Mouse (Mus musculus): ENCODE measurements around the gene Dgkq. TPM values are rescaled to one million over a fixed set of nuclear protein-coding genes. Genes with fewer than 3 reads are reported as not detected.
"Not testable (repeated sequence)": the region's sequence is repeated elsewhere in the genome, so short reads cannot be mapped to it uniquely, and the experiment has no call there.

Dgkq gene
- polyA plus RNA-seq, 1 experiment from 2014 or later: 14.6 TPM

GRCm38 (mm10) chr5:108650341-108650740, 19.1 kb downstream of the Dgkq start:
- Histone ChIP-seq H3K27ac (ENCODE audit: low read length) (no peak overlapping the region), H3K9ac (replicated peaks; ENCODE audit: low read length) (no peak overlapping the region), H3K27me3 (ENCODE audit: insufficient read depth, low read length) (no peaks in the 10 kb centered on the region), H3K4me3 (ENCODE audit: low read length) (no peak overlapping the region), H3K4me2 (replicated peaks; ENCODE audit: low read depth, low read length) (no peak overlapping the region), H3K4me1 (ENCODE audit: insufficient read depth, low read length) (no peaks in the 10 kb centered on the region), H3K36me3 (ENCODE audit: insufficient read depth, low read length) (peaks cover 55% of the 10 kb centered on the region), H3K9me3 (ENCODE audit: low read length) (no peaks in the 10 kb centered on the region)
- WGBS: 87% methylated on average over 7 of the region's 7 CpGs
- no peak for ATAC-seq (ENCODE audit: low FRiP score, low TSS enrichment)

- Histone ChIP-seq H3K36me3 (ENCODE audit: insufficient read depth, low read length) (peaks cover 51% of the 10 kb centered on the region), H3K27me3 (ENCODE audit: insufficient read depth, low read length) (no peaks in the 10 kb centered on the region), H3K9me3 (ENCODE audit: low read length) (no peaks in the 10 kb centered on the region), H3K9ac (replicated peaks; ENCODE audit: low read length) (no peak overlapping the region), H3K4me2 (replicated peaks; ENCODE audit: low read depth, low read length) (no peak overlapping the region), H3K4me3 (ENCODE audit: low read length) (no peak overlapping the region), H3K4me1 (ENCODE audit: insufficient read depth, low read length) (no peaks in the 10 kb centered on the region), H3K27ac (ENCODE audit: low read length) (no peak overlapping the region)
- WGBS: 90% methylated on average over 11 of the region's 11 CpGs
- ATAC-seq (ENCODE audit: low FRiP score, low TSS enrichment): no peak
Measured at GRCm38 (mm10) chr5:108648937-108649576, 20.4 kb downstream of the Dgkq start.

GRCm38 (mm10) chr5:108647820-108648465, 21.5 kb downstream of the Dgkq start:
- Histone ChIP-seq H3K9ac (replicated peaks; ENCODE audit: low read length) (no peak overlapping the region), H3K4me3 (ENCODE audit: low read length) (no peak overlapping the region), H3K4me1 (ENCODE audit: insufficient read depth, low read length) (no peaks in the 10 kb centered on the region), H3K36me3 (ENCODE audit: insufficient read depth, low read length) (peaks cover 42% of the 10 kb centered on the region), H3K27me3 (ENCODE audit: insufficient read depth, low read length) (no peaks in the 10 kb centered on the region), H3K27ac (ENCODE audit: low read length) (no peak overlapping the region), H3K4me2 (replicated peaks; ENCODE audit: low read depth, low read length) (no peak overlapping the region), H3K9me3 (ENCODE audit: low read length) (no peaks in the 10 kb centered on the region)
- ATAC-seq (ENCODE audit: low FRiP score, low TSS enrichment): no peak
- 95% methylated on average over 2 of the region's 2 CpGs for WGBS

GRCm38 (mm10) chr5:108647311-108647710, 22.2 kb downstream of the Dgkq start:
- H3K9ac ChIP-seq (replicated peaks; ENCODE audit: low read length): no peak overlapping the region
- no peak overlapping the region for H3K4me3 ChIP-seq (ENCODE audit: low read length)
- no peaks in the 10 kb centered on the region for H3K4me1 ChIP-seq (ENCODE audit: insufficient read depth, low read length)
- WGBS: 79% methylated on average over 2 of the region's 2 CpGs
- H3K27ac ChIP-seq (ENCODE audit: low read length): no peak overlapping the region
- peaks cover 37% of the 10 kb centered on the region for H3K36me3 ChIP-seq (ENCODE audit: insufficient read depth, low read length)
- H3K4me2 ChIP-seq (replicated peaks; ENCODE audit: low read depth, low read length): no peak overlapping the region
- no peaks in the 10 kb centered on the region for H3K9me3 ChIP-seq (ENCODE audit: low read length)
- no peak for ATAC-seq (ENCODE audit: low FRiP score, low TSS enrichment)
- no peaks in the 10 kb centered on the region for H3K27me3 ChIP-seq (ENCODE audit: insufficient read depth, low read length)

GRCm38 (mm10) chr5:108646343-108646660, 23.2 kb downstream of the Dgkq start:
- Histone ChIP-seq H3K4me3 (ENCODE audit: low read length) (no peak overlapping the region), H3K36me3 (ENCODE audit: insufficient read depth, low read length) (peaks cover 37% of the 10 kb centered on the region), H3K4me1 (ENCODE audit: insufficient read depth, low read length) (no peaks in the 10 kb centered on the region), H3K27me3 (ENCODE audit: insufficient read depth, low read length) (no peaks in the 10 kb centered on the region), H3K9ac (replicated peaks; ENCODE audit: low read length) (no peak overlapping the region), H3K9me3 (ENCODE audit: low read length) (no peaks in the 10 kb centered on the region), H3K27ac (ENCODE audit: low read length) (no peak overlapping the region), H3K4me2 (replicated peaks; ENCODE audit: low read depth, low read length) (no peak overlapping the region)
- 83% methylated on average over 3 of the region's 3 CpGs for WGBS
- ATAC-seq (ENCODE audit: low FRiP score, low TSS enrichment): no peak

- H3K27me3 ChIP-seq (ENCODE audit: insufficient read depth, low read length): no peaks in the 10 kb centered on the region
- no peak overlapping the region for H3K9ac ChIP-seq (replicated peaks; ENCODE audit: low read length)
- H3K4me3 ChIP-seq (ENCODE audit: low read length): no peak overlapping the region
- H3K9me3 ChIP-seq (ENCODE audit: low read length): no peaks in the 10 kb centered on the region
- H3K4me1 ChIP-seq (ENCODE audit: insufficient read depth, low read length): no peaks in the 10 kb centered on the region
- H3K36me3 ChIP-seq (ENCODE audit: insufficient read depth, low read length): peaks cover 37% of the 10 kb centered on the region
- no peak for ATAC-seq (ENCODE audit: low FRiP score, low TSS enrichment)
- WGBS: 94% methylated on average over 9 of the region's 9 CpGs
- no peak overlapping the region for H3K4me2 ChIP-seq (replicated peaks; ENCODE audit: low read depth, low read length)
- no peak overlapping the region for H3K27ac ChIP-seq (ENCODE audit: low read length)
Measured at GRCm38 (mm10) chr5:108645651-108646342, 23.7 kb downstream of the Dgkq start.

GRCm38 (mm10) chr5:108643674-108644073, 25.8 kb downstream of the Dgkq start:
- no peaks in the 10 kb centered on the region for H3K4me1 ChIP-seq (ENCODE audit: insufficient read depth, low read length)
- no peak overlapping the region for H3K4me2 ChIP-seq (replicated peaks; ENCODE audit: low read depth, low read length)
- no peaks in the 10 kb centered on the region for H3K27me3 ChIP-seq (ENCODE audit: insufficient read depth, low read length)
- 93% methylated on average over 2 of the region's 2 CpGs for WGBS
- no peak for ATAC-seq (ENCODE audit: low FRiP score, low TSS enrichment)
- no peak overlapping the region for H3K9ac ChIP-seq (replicated peaks; ENCODE audit: low read length)
- H3K4me3 ChIP-seq (ENCODE audit: low read length): no peak overlapping the region
- H3K36me3 ChIP-seq (ENCODE audit: insufficient read depth, low read length): peaks cover 33% of the 10 kb centered on the region
- no peaks in the 10 kb centered on the region for H3K9me3 ChIP-seq (ENCODE audit: low read length)
- no peak overlapping the region for H3K27ac ChIP-seq (ENCODE audit: low read length)

GRCm38 (mm10) chr5:108636172-108636571, 33.3 kb downstream of the Dgkq start:
- no peak overlapping the region for H3K4me2 ChIP-seq (replicated peaks; ENCODE audit: low read depth, low read length)
- WGBS: 74% methylated on average over 4 of the region's 4 CpGs
- no peaks in the 10 kb centered on the region for H3K9me3 ChIP-seq (ENCODE audit: low read length)
- no peaks in the 10 kb centered on the region for H3K27me3 ChIP-seq (ENCODE audit: insufficient read depth, low read length)
- H3K9ac ChIP-seq (replicated peaks; ENCODE audit: low read length): no peak overlapping the region
- H3K36me3 ChIP-seq (ENCODE audit: insufficient read depth, low read length): peaks cover 5% of the 10 kb centered on the region; the same call in 1 of the 2 replicates
- H3K4me1 ChIP-seq (ENCODE audit: insufficient read depth, low read length): no peaks in the 10 kb centered on the region
- no peak overlapping the region for H3K4me3 ChIP-seq (ENCODE audit: low read length)
- ATAC-seq (ENCODE audit: low FRiP score, low TSS enrichment): no peak
- no peak overlapping the region for H3K27ac ChIP-seq (ENCODE audit: low read length)

- H3K36me3 ChIP-seq (ENCODE audit: insufficient read depth, low read length); H3K27me3 ChIP-seq (ENCODE audit: insufficient read depth, low read length); H3K4me2 ChIP-seq (replicated peaks; ENCODE audit: low read depth, low read length); ATAC-seq (ENCODE audit: low FRiP score, low TSS enrichment); H3K9me3 ChIP-seq (ENCODE audit: low read length); H3K27ac ChIP-seq (ENCODE audit: low read length); H3K4me1 ChIP-seq (ENCODE audit: insufficient read depth, low read length); H3K9ac ChIP-seq (replicated peaks; ENCODE audit: low read length); H3K4me3 ChIP-seq (ENCODE audit: low read length): not testable (repeated sequence)
- WGBS: 97% methylated on average over 2 of the region's 3 CpGs
Measured at GRCm38 (mm10) chr5:108634088-108634487, 35.4 kb downstream of the Dgkq start.

GRCm38 (mm10) chr5:108633676-108634075, 35.8 kb downstream of the Dgkq start:
- 94% methylated on average over 4 of the region's 4 CpGs for WGBS
- Histone ChIP-seq H3K27ac (ENCODE audit: low read length) (no peak overlapping the region), H3K9me3 (ENCODE audit: low read length) (no peaks in the 10 kb centered on the region), H3K4me3 (ENCODE audit: low read length) (no peak overlapping the region), H3K27me3 (ENCODE audit: insufficient read depth, low read length) (no peaks in the 10 kb centered on the region), H3K4me2 (replicated peaks; ENCODE audit: low read depth, low read length) (no peak overlapping the region), H3K9ac (replicated peaks; ENCODE audit: low read length) (no peak overlapping the region), H3K4me1 (ENCODE audit: insufficient read depth, low read length) (peaks cover 8% of the 10 kb centered on the region), H3K36me3 (ENCODE audit: insufficient read depth, low read length) (no peaks in the 10 kb centered on the region)
- no peak for ATAC-seq (ENCODE audit: low FRiP score, low TSS enrichment)
